Mouse (Mus musculus) olfactory bulb, adult 2 months (tissue): ENCODE measurements around the gene Pde8b.

Source experiments
- CTCF ChIP-seq: fragments of 200-500 bp; IDR thresholded peaks from 2 replicates; pipeline ENCODE4 v1.5.1; 2012; ENCODE audit warnings: low read depth, mild to moderate bottlenecking, low read length, moderate library complexity; ENCODE audit not compliant: insufficient read depth
- POLR2A ChIP-seq: fragments of 200-500 bp; IDR thresholded peaks from 2 replicates; pipeline ENCODE4 v1.6.1; 2012; ENCODE audit warnings: mild to moderate bottlenecking, low read depth, low read length, moderate library complexity; ENCODE audit not compliant: insufficient read depth

GRCm38 (mm10) chr13:95096646-95097045, 153.5 kb downstream of the Pde8b start:
- no peak for TF ChIP-seq POLR2A
- TF ChIP-seq CTCF, result no peak
